Mouse (Mus musculus): Measurements from ENCODE around the gene S100a3.

- TF ChIP-seq POLR2A (IDR thresholded peaks at IDR 0.05; ENCODE audit: insufficient read depth, low read depth, low read length) (no peak), CTCF (IDR thresholded peaks at IDR 0.05; ENCODE audit: insufficient read depth, low read depth, low read length) (no peak)
These were observed 29.6 kb downstream of the S100a3 start, which contains the start of gene S100a2 for GRCm38 (mm10) chr3:90589947-90590346.
